Mouse (Mus musculus) limb, embryonic 14.5 days (tissue): ENCODE results near the gene Prg2. TPM values are rescaled to one million over a fixed set of nuclear protein-coding genes. Genes with fewer than 3 reads are reported as not detected.

ENCODE experiments used
- ATAC-seq: fragments of 200-750 bp; cut with Nextera tagmentation; 2 replicates; pipeline ENCODE4 v1.8.0; 2017; ENCODE audit warnings: low read depth, moderate number of reproducible peaks, moderate TSS enrichment; ENCODE audit not compliant: low FRiP score
- DNase-seq: peaks from one replicate; pipeline ENCODE4 v3.0.0-alpha.2; 2015; ENCODE audit warnings: low spot score
- H3K27ac ChIP-seq: fragments of 300-500 bp; sonication (generic); replicated peaks from 2 replicates; pipeline ENCODE4 v1.5.1; 2014; ENCODE audit warnings: low read depth, mild to moderate bottlenecking, low read length, moderate library complexity, mixed read lengths
- H3K27me3 ChIP-seq: fragments of 300-500 bp; sonication (generic); 2 replicates; pipeline ENCODE4 v1.6.1; 2014; ENCODE audit warnings: low read length, mixed read lengths; ENCODE audit not compliant: control insufficient read depth, insufficient read depth
- H3K36me3 ChIP-seq: fragments of 300-500 bp; sonication (generic); 2 replicates; pipeline ENCODE4 v1.6.1; 2014; ENCODE audit warnings: mild to moderate bottlenecking, low read length, moderate library complexity, mixed read lengths; ENCODE audit not compliant: control insufficient read depth, insufficient read depth
- H3K4me1 ChIP-seq: fragments of 300-500 bp; sonication (generic); 2 replicates; pipeline ENCODE4 v1.6.1; 2014; ENCODE audit warnings: antibody characterized with exemption, low read length, mixed read lengths; ENCODE audit not compliant: control insufficient read depth, insufficient read depth
- H3K4me2 ChIP-seq: fragments of 300-500 bp; sonication (generic); replicated peaks from 2 replicates; pipeline ENCODE4 v1.6.1; 2014; ENCODE audit warnings: low read depth, mild to moderate bottlenecking, low read length, moderate library complexity; ENCODE audit not compliant: severe bottlenecking
- H3K4me3 ChIP-seq: fragments of 300-500 bp; sonication (generic); replicated peaks from 2 replicates; pipeline ENCODE4 v1.5.1; 2014; ENCODE audit warnings: low read length
- H3K9ac ChIP-seq: fragments of 300-500 bp; sonication (generic); 2 replicates; pipeline ENCODE4 v1.6.1; 2014; ENCODE audit warnings: mild to moderate bottlenecking, low read depth, low read length, moderate library complexity; ENCODE audit not compliant: severe bottlenecking
- H3K9me3 ChIP-seq: fragments of 300-500 bp; sonication (generic); 2 replicates; pipeline ENCODE4 v1.6.1; 2016; ENCODE audit warnings: low read length; ENCODE audit not compliant: control insufficient read depth
- POLR2A ChIP-seq: fragments of 200-500 bp; IDR thresholded peaks from 2 replicates; pipeline ENCODE4 v1.8.0; 2012; ENCODE audit warnings: inconsistent platforms, mild to moderate bottlenecking, moderate library complexity, borderline replicate concordance; ENCODE audit not compliant: insufficient read depth, insufficient read length; ENCODE audit errors: extremely low read depth
- WGBS: fragments of 180-500 bp; shearing (Covaris S2); extraction: QIAGEN DNeasy Blood & Tissue Kit; methylation state at CpG from one replicate; pipeline ENCODE4 v1.1.7; 2014; 5-methylcytosine and 5-hydroxymethylcytosine counted together
- polyA plus RNA-seq, 2 experiments: library from polyadenylated mRNA; depleted of rRNA in 1 of 2; stranded (reverse) in 1 of 2; unstranded in 1 of 2; fragments of >200 nt; fragmentation: Nextera tagmentation in 1 of 2; extraction: Ambion mirVana in 1 of 2; gene quantifications; 2 replicates each; pipeline versions ENCODE4 v1.2.1 to v1.2.3; 2012 to 2014

Prg2 gene
- polyA plus RNA-seq, 2 experiments, result 0.80 TPM; not detected in 1

- WGBS, result 60% methylated on average over 1 of the region's 1 CpGs
- H3K36me3 ChIP-seq, result no peaks in the 10 kb centered on the region
- no peak for TF ChIP-seq POLR2A
- H3K9me3 ChIP-seq, result no peaks in the 10 kb centered on the region
- ATAC-seq (no peak), DNase-seq (no peak)
- no peak within 1 kb of the TSS for H3K9ac ChIP-seq
- no peak within 1 kb of the TSS for H3K27ac ChIP-seq
- H3K4me3 ChIP-seq, result no peak within 1 kb of the TSS
- H3K27me3 ChIP-seq, result no peaks in the 10 kb centered on the region
- no peaks in the 10 kb centered on the region for H3K4me1 ChIP-seq
- no peak within 1 kb of the TSS for H3K4me2 ChIP-seq
Measured at GRCm38 (mm10) chr2:84987930-84988329, 7.7 kb downstream of the Prg2 start, which contains the start of gene Prg3. Gene Prg3, plus strand, starts transcription at chr2:84988215.

GRCm38 (mm10) chr2:84996376-84996775 is 16.1 kb downstream of the Prg2 start:
- H3K27ac ChIP-seq, result no peak overlapping the region
- no peaks in the 10 kb centered on the region for H3K4me1 ChIP-seq
- no peaks in the 10 kb centered on the region for H3K36me3 ChIP-seq
- H3K27me3 ChIP-seq, result no peaks in the 10 kb centered on the region
- no peak overlapping the region for H3K9ac ChIP-seq
- WGBS, result 93% methylated on average over 2 of the region's 2 CpGs
- no peak overlapping the region for H3K4me3 ChIP-seq
- H3K9me3 ChIP-seq, result no peaks in the 10 kb centered on the region
- no peak for DNase-seq
- no peak overlapping the region for H3K4me2 ChIP-seq
- TF ChIP-seq POLR2A, result no peak
- no peak for ATAC-seq

GRCm38 (mm10) chr2:84999486-85000181 is 19.4 kb downstream of the Prg2 start:
- DNase-seq (no peak), ATAC-seq (no peak)
- no peak for TF ChIP-seq POLR2A
- no peak overlapping the region for H3K9ac ChIP-seq
- H3K27ac ChIP-seq, result no peak overlapping the region
- no peak overlapping the region for H3K4me3 ChIP-seq
- no peaks in the 10 kb centered on the region for H3K4me1 ChIP-seq
- no peaks in the 10 kb centered on the region for H3K27me3 ChIP-seq
- 59% methylated on average over 3 of the region's 3 CpGs for WGBS
- H3K36me3 ChIP-seq, result no peaks in the 10 kb centered on the region
- H3K4me2 ChIP-seq, result no peak overlapping the region
- no peaks in the 10 kb centered on the region for H3K9me3 ChIP-seq

GRCm38 (mm10) chr2:85001497-85001896 is 21.2 kb downstream of the Prg2 start:
- Histone ChIP-seq H3K4me3 (no peak overlapping the region), H3K36me3 (no peaks in the 10 kb centered on the region), H3K27me3 (no peaks in the 10 kb centered on the region), H3K4me2 (no peak overlapping the region), H3K9me3 (no peaks in the 10 kb centered on the region), H3K27ac (no peak overlapping the region), H3K9ac (no peak overlapping the region), H3K4me1 (no peaks in the 10 kb centered on the region)
- WGBS, result 84% methylated on average over 13 of the region's 13 CpGs
- no peak for ATAC-seq
- DNase-seq, result no peak
- TF ChIP-seq POLR2A, result no peak

- DNase-seq, result no peak
- 62% methylated on average over 8 of the region's 8 CpGs for WGBS
- no peak for TF ChIP-seq POLR2A
Measured at GRCm38 (mm10) chr2:85002575-85002974, 22.3 kb downstream of the Prg2 start.

More at GRCm38 (mm10) chr2:85002575-85002974, 22.3 kb downstream of the Prg2 start:
- Histone ChIP-seq H3K9me3 (no peaks in the 10 kb centered on the region), H3K27me3 (no peaks in the 10 kb centered on the region), H3K4me1 (no peaks in the 10 kb centered on the region), H3K36me3 (no peaks in the 10 kb centered on the region), H3K4me3 (no peak overlapping the region), H3K27ac (no peak overlapping the region), H3K9ac (no peak overlapping the region), H3K4me2 (no peak overlapping the region)
- ATAC-seq, result no peak
